Mouse (Mus musculus): ENCODE measurements around the gene Gm28038. TPM values are rescaled to one million over a fixed set of nuclear protein-coding genes. Genes with fewer than 3 reads are reported as not detected.
A peak's percentile ranks its signal among the peaks of the same experiment; 100 is the strongest.

Gene Gm28038
- polyA plus RNA-seq, 1 experiment from 2014 or later: not detected

- no peaks in the 10 kb centered on the region for H3K9me3 ChIP-seq
- 54% methylated on average over 4 of the region's 4 CpGs for WGBS
- no peaks in the 10 kb centered on the region for H3K27me3 ChIP-seq (replicated peaks)
- no peak overlapping the region for H3K27ac ChIP-seq
- no peak overlapping the region for H3K9ac ChIP-seq
- H3K4me2 ChIP-seq: no peak overlapping the region
- peaks cover 33% of the 10 kb centered on the region for H3K4me1 ChIP-seq
- no peak for ATAC-seq (ENCODE audit: insufficient read depth, low FRiP score, low read depth)
- H3K4me3 ChIP-seq (replicated peaks): no peak overlapping the region
- no peaks in the 10 kb centered on the region for H3K36me3 ChIP-seq
These were observed 12.5 kb upstream of the Gm28038 start for GRCm38 (mm10) chr2:30268371-30268770.

DNA sequence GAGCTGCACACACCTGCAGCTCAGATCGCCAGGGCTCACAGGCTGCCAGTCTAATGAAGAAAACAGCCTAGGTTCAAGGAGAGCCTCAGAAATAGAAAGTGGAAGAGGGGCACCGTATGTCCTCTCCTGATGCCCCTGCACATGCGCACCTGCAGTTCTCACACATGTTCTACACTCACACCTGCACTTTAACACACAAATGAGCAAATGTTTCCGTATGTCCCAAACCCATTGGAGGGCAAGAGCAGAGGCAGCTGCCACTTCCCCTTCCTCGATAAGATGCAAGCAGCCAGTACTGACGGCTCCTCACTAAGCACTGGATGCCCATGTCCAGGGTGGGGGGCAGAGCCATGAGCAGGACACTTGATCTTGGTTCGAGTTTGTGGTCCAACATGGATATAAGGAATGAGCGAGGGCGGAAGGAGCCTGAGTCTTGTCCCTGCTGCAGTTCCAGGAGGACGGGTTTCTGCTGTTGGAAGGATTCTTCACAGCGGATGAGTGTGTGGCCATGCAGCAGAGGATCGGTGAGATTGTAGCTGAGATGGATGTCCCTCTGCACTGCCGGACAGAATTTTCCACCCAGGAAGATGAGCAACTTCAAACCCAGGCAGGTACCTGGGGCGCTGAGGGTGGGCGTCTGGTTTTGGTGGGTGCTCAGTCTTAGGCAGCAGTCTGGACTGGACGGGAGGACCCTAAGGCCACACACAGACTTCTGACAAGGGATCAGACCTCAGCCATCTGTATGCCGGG, 11.4 kb upstream of the Gm28038 start:
- Histone ChIP-seq H3K27me3 (replicated peaks) (no peaks in the 10 kb centered on the region), H3K9ac (no peak overlapping the region), H3K27ac (peak overlapping the region; percentile 71), H3K36me3 (no peaks in the 10 kb centered on the region), H3K4me1 (peaks cover 32% of the 10 kb centered on the region), H3K4me3 (replicated peaks) (no peak overlapping the region), H3K9me3 (no peaks in the 10 kb centered on the region), H3K4me2 (0 out of 2 replicates have a peak overlapping the region, but pooled peaks have one; percentile 9)
- WGBS: 83% methylated on average over 17 of the region's 17 CpGs
- ATAC-seq (ENCODE audit: insufficient read depth, low FRiP score, low read depth): no peak

DNA sequence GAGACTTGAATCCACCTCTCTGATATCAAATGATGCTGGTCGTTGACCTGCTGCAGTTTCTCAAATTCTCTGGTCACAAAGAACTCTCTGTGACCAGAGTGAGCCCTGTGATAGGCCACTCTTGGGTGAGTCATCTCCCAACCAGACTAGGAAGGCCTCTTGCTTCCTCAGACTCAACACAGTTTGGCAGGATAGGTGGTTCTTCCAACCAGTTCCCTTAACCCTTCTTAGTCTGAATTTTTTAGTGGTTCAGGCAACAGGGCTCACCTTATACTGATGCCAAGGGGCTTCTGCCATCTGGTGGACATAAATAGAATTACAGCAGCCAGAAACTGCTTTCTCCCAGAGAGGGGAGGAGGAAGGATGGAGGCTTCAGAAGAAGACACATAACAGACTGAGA, 10.7 kb upstream of the Gm28038 start:
- H3K27me3 ChIP-seq (replicated peaks): no peaks in the 10 kb centered on the region
- 25% methylated on average over 1 of the region's 1 CpGs for WGBS
- H3K4me1 ChIP-seq: peaks cover 25% of the 10 kb centered on the region
- no peak overlapping the region for H3K4me3 ChIP-seq (replicated peaks)
- 0 out of 2 replicates have a peak overlapping the region, but pooled peaks have one; percentile 9 for H3K4me2 ChIP-seq
- H3K9me3 ChIP-seq: no peaks in the 10 kb centered on the region
- H3K36me3 ChIP-seq: no peaks in the 10 kb centered on the region
- no peak overlapping the region for H3K9ac ChIP-seq
- ATAC-seq (ENCODE audit: insufficient read depth, low FRiP score, low read depth): peak; percentile 76
- peak overlapping the region; percentile 71 for H3K27ac ChIP-seq

DNA sequence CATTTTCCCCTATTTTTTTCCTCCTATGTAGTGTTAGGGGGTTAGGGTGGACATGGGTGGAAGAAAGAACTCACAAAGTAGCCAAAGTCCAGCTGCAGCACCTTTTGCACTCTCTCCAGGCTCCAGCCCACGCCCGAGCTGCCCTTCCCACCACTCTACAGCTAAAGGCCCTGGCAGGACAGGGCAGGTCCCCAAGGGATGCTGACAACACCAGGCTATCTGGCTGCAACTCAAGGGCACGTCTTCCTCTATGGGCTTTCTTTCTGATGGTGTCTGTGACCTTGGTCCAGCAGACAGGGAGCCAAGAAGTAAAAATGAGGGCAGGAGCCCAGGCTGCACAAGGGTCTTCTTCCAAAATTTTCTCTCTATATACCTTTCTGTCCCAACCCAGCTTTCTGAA, 808 bp downstream of the Gm28038 start:
- H3K9me3 ChIP-seq: no peaks in the 10 kb centered on the region
- H3K27me3 ChIP-seq (replicated peaks): no peaks in the 10 kb centered on the region
- WGBS: 69% methylated on average over 3 of the region's 3 CpGs
- no peak overlapping the region for H3K4me2 ChIP-seq
- ATAC-seq (ENCODE audit: insufficient read depth, low FRiP score, low read depth): no peak
- H3K27ac ChIP-seq: no peak overlapping the region
- no peaks in the 10 kb centered on the region for H3K36me3 ChIP-seq
- H3K4me1 ChIP-seq: peaks cover 11% of the 10 kb centered on the region
- no peak overlapping the region for H3K9ac ChIP-seq
- no peak overlapping the region for H3K4me3 ChIP-seq (replicated peaks)

DNA sequence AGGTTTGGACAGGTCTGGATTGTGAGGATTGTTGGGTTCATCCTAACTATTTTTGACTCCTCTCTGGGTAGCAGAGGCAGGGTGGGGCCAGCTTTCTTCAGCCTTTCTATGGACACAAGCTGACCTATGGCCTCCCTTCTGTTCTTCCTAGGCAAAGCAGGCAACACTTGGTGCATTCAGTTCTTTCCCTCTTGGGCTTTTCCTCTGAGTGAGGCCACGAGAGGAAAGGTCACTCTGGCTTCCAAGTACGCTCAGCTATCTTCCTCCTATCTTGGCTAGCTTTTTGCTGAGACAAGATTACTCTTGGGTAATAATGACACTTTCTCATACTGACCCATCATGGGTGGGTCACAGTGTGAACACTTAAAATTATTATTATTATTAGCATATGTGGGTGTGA, 2.4 kb downstream of the Gm28038 start:
- peaks cover 20% of the 10 kb centered on the region for H3K4me1 ChIP-seq
- no peak overlapping the region for H3K27ac ChIP-seq
- H3K27me3 ChIP-seq (replicated peaks): no peaks in the 10 kb centered on the region
- no peak overlapping the region for H3K9ac ChIP-seq
- no peak overlapping the region for H3K4me3 ChIP-seq (replicated peaks)
- no peak overlapping the region for H3K4me2 ChIP-seq
- WGBS: 87% methylated on average over 2 of the region's 2 CpGs
- no peaks in the 10 kb centered on the region for H3K36me3 ChIP-seq
- no peak for ATAC-seq (ENCODE audit: insufficient read depth, low FRiP score, low read depth)
- no peaks in the 10 kb centered on the region for H3K9me3 ChIP-seq

DNA sequence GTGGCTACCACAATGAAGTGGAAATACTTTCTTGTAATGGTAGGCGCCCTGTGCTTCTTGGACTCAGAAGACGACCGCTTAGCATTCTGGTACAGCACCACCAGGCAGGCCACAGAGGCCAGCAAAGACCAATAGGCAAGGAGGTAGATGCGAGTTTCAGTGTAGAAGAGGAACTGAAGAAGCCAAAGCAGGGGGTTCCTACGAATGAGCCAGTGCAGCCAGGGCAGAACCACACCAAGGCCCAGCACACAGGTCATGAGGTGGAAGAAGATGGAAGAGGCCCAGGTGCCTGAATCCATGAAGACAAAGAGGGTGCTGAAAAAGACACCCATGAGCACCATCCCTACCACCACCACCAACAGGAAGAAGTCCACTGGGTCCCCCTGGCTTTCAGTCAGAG, 4.2 kb downstream of the Gm28038 start:
- H3K36me3 ChIP-seq: no peaks in the 10 kb centered on the region
- peak overlapping the region; percentile 77; the same call in 1 of the 2 replicates for H3K9ac ChIP-seq
- H3K4me1 ChIP-seq: peaks cover 20% of the 10 kb centered on the region
- WGBS: 91% methylated on average over 5 of the region's 5 CpGs
- no peaks in the 10 kb centered on the region for H3K27me3 ChIP-seq (replicated peaks)
- H3K4me2 ChIP-seq: peak overlapping the region; percentile 98
- no peaks in the 10 kb centered on the region for H3K9me3 ChIP-seq
- H3K27ac ChIP-seq: no peak overlapping the region
- ATAC-seq (ENCODE audit: insufficient read depth, low FRiP score, low read depth): no peak
- peak overlapping the region; percentile 97 for H3K4me3 ChIP-seq (replicated peaks)

DNA sequence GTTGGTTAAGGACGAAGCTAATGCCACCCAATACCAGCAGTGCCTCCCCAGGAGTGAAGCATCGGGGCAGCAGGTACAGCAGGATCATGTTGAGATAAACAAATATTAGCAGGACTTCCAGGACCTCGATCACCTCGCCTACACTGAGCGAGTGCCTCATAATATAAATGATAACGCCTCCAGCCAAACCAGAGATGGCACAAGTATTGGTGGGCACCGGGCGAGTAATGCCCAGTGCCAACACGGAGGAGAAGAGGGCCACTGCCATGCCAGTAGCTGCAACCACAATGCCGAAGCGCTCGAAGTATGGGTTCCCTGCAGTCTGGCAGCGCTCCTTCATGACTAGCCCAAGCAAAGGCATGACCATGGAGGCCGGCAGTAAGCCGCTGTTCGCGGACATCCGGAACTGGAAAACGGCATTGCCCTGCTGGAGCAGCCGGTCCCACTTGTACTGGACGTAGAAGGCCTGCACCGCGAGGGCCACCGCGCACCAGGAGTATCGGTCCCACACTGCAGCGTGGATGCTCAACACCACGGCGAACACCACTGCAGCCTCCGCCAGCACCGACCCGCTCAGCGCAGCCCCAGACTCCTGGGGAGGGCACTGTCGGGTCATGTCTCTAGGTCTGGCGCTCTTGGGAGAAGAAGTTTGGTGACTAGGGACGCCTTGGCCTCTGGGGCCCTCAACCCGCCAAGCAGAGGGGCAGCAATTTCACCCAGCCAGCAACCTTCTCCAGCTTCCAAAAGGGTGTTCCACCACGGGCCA, 4.8 kb downstream of the Gm28038 start:
- H3K4me3 ChIP-seq (replicated peaks): peak overlapping the region; percentile 97
- H3K27ac ChIP-seq: peak overlapping the region; percentile 23; the same call in 1 of the 2 replicates

GRCm38 (mm10) chr2:30286192-30287026, 5.6 kb downstream of the Gm28038 start, which contains the start of the genes Dolk and Nup188:
Gene Dolk, minus strand, starts transcription at chr2:30286334.
Gene Nup188, plus strand, starts transcription at chr2:30286397.
- H3K4me1 ChIP-seq: peaks cover 20% of the 10 kb centered on the region
- ATAC-seq (ENCODE audit: insufficient read depth, low FRiP score, low read depth): peak; percentile 91
- H3K4me2 ChIP-seq: peak within 1 kb of the TSS; percentile 98
- H3K9me3 ChIP-seq: no peaks in the 10 kb centered on the region
- peak within 1 kb of the TSS; percentile 97 for H3K4me3 ChIP-seq (replicated peaks)
- no peaks in the 10 kb centered on the region for H3K27me3 ChIP-seq (replicated peaks)
- H3K27ac ChIP-seq: peak within 1 kb of the TSS; percentile 84
- under 1% methylated on average over 68 of the region's 68 CpGs for WGBS
- H3K9ac ChIP-seq: peak within 1 kb of the TSS; percentile 94
- H3K36me3 ChIP-seq: no peaks in the 10 kb centered on the region

More for the DNA sequence above, 4.8 kb downstream of the Gm28038 start:
- Histone ChIP-seq H3K36me3 (no peaks in the 10 kb centered on the region), H3K27me3 (replicated peaks) (no peaks in the 10 kb centered on the region), H3K4me2 (peak overlapping the region; percentile 98), H3K9me3 (no peaks in the 10 kb centered on the region), H3K9ac (peak overlapping the region; percentile 77), H3K4me1 (peaks cover 20% of the 10 kb centered on the region)
- ATAC-seq (ENCODE audit: insufficient read depth, low FRiP score, low read depth): peak; percentile 50; the same call in 1 of the 2 replicates
- WGBS: 12% methylated on average over 38 of the region's 38 CpGs

GRCm38 (mm10) chr2:30287027-30287373, 6.2 kb downstream of the Gm28038 start:
- no peaks in the 10 kb centered on the region for H3K9me3 ChIP-seq
- H3K36me3 ChIP-seq: no peaks in the 10 kb centered on the region
- H3K4me1 ChIP-seq: peaks cover 20% of the 10 kb centered on the region
- H3K4me2 ChIP-seq: peak overlapping the region; percentile 64
- H3K9ac ChIP-seq: peak overlapping the region; percentile 94; the same call in 1 of the 2 replicates
- peak overlapping the region; percentile 97 for H3K4me3 ChIP-seq (replicated peaks)
- H3K27me3 ChIP-seq (replicated peaks): no peaks in the 10 kb centered on the region
- ATAC-seq (ENCODE audit: insufficient read depth, low FRiP score, low read depth): no peak
- under 1% methylated on average over 10 of the region's 10 CpGs for WGBS
- peak overlapping the region; percentile 84 for H3K27ac ChIP-seq

DNA sequence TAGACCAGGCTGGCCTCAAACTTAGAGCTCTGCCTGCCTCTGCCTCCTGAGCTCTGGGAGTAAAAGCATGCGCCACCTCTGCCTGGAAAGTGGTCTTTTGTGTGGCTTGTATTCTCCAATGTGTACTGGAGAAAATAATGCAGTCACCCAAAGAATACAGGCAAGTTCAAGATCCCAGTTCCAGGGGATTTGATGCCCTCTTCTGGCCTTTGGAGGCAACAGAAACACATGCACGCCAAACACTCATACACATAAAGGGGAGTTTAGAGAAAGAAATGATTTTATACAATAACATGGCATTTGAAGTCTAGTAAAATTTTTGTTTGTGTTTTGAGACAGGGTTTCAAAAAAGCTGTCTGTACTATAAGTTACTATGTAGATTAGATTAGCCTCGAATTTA, 18.7 kb downstream of the Gm28038 start:
- H3K36me3 ChIP-seq: peaks cover 37% of the 10 kb centered on the region
- no peaks in the 10 kb centered on the region for H3K4me1 ChIP-seq
- no peak for ATAC-seq (ENCODE audit: insufficient read depth, low FRiP score, low read depth)
- H3K4me3 ChIP-seq (replicated peaks): no peak overlapping the region
- 77% methylated on average over 3 of the region's 3 CpGs for WGBS
- no peak overlapping the region for H3K27ac ChIP-seq
- no peaks in the 10 kb centered on the region for H3K27me3 ChIP-seq (replicated peaks)
- no peak overlapping the region for H3K9ac ChIP-seq
- no peak overlapping the region for H3K4me2 ChIP-seq
- H3K9me3 ChIP-seq: no peaks in the 10 kb centered on the region

DNA sequence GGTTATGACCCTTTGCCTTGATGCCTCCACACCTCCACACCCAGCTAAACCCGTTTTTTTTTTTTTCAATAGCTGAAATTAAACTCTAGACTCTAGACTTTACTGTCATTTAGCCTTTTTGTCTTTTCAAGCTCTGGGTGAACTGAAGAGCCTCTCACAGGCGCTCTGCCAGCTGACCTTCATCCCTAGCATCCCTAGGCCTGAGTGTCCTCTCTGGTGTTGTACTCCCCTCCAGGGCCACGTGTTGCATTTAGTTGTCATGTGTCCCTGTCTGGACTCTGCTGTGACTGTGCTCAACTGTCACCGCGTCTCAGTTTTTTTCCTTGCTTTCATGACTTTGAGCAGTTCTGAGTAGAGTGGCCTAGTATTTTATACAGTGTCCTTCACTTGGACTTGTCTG, 19.1 kb downstream of the Gm28038 start:
- no peaks in the 10 kb centered on the region for H3K4me1 ChIP-seq
- WGBS: 87% methylated on average over 5 of the region's 5 CpGs
- H3K4me2 ChIP-seq: no peak overlapping the region
- ATAC-seq (ENCODE audit: insufficient read depth, low FRiP score, low read depth): no peak
- H3K9me3 ChIP-seq: no peaks in the 10 kb centered on the region
- no peak overlapping the region for H3K9ac ChIP-seq
- H3K4me3 ChIP-seq (replicated peaks): no peak overlapping the region
- peaks cover 40% of the 10 kb centered on the region for H3K36me3 ChIP-seq
- H3K27ac ChIP-seq: no peak overlapping the region
- H3K27me3 ChIP-seq (replicated peaks): no peaks in the 10 kb centered on the region
